Mouse (Mus musculus) adrenal gland (tissue): ENCODE data around the gene Lcn12.

Source experiments
- intact Hi-C: fragments of 180-260 bp; cut with DNase I; formaldehyde crosslinking; loops from one replicate; pipeline ENCODE4 v1.15.1; 2025
- long read RNA-seq, 2 experiments: library from polyadenylated mRNA; unstranded; transcript quantifications; one replicate each; pipeline ENCODE4 v2.0.0; 2020; ENCODE audit warnings: borderline replicate concordance in 1 of 2; ENCODE audit not compliant: insufficient replicate concordance in 1 of 2

Gene Lcn12
- long read RNA-seq, experiment 1, result 0 reads
- long read RNA-seq, experiment 2, result 0 reads

GRCm38 (mm10) chr2:25493476-25493961, at the start of gene Lcn12:
Lcn12 (minus strand) TSS chr2:25493911.
- intact Hi-C loops, result no loop called here

- intact Hi-C loops, result no loop called here
These were observed 48.1 kb upstream of the Lcn12 start for GRCm38 (mm10) chr2:25541644-25542367.

GRCm38 (mm10) chr2:25540541-25540948, 46.8 kb upstream of the Lcn12 start:
- intact Hi-C loops, result no loop called here

- intact Hi-C loops, result no loop called here
These were observed 42.8 kb upstream of the Lcn12 start for GRCm38 (mm10) chr2:25536531-25536930.

- intact Hi-C loops, result no loop called here
These were observed 41.1 kb upstream of the Lcn12 start for GRCm38 (mm10) chr2:25534866-25535182.

- intact Hi-C loops, result no loop called here
These were observed 40.6 kb upstream of the Lcn12 start for GRCm38 (mm10) chr2:25534178-25534865.

- intact Hi-C loops, result no loop called here
These were observed 40.0 kb upstream of the Lcn12 start for GRCm38 (mm10) chr2:25533707-25534106.

GRCm38 (mm10) chr2:25526510-25527302, 33.0 kb upstream of the Lcn12 start:
- intact Hi-C loops, result no loop called here

- intact Hi-C loops, result no loop called here
These were observed 16.2 kb upstream of the Lcn12 start for GRCm38 (mm10) chr2:25509912-25510311.

- intact Hi-C loops, result loop anchor here (2.0 kb wide), 1 partner anchor 44 kb away; no protein-coding TSS in a partner anchor
These were observed 13.3 kb upstream of the Lcn12 start for GRCm38 (mm10) chr2:25506964-25507363.

- intact Hi-C loops, result loop anchor here (2.0 kb wide), 1 partner anchor 45 kb away; no protein-coding TSS in a partner anchor
These were observed 12.1 kb upstream of the Lcn12 start for GRCm38 (mm10) chr2:25505860-25506259.

- intact Hi-C loops, result no loop called here
These were observed 11.3 kb upstream of the Lcn12 start for GRCm38 (mm10) chr2:25505000-25505399.

GRCm38 (mm10) chr2:25504538-25504937, 10.8 kb upstream of the Lcn12 start:
- intact Hi-C loops, result no loop called here

- intact Hi-C loops, result no loop called here
These were observed 9.0 kb upstream of the Lcn12 start for GRCm38 (mm10) chr2:25502726-25503125.

- intact Hi-C loops, result no loop called here
These were observed 8.1 kb upstream of the Lcn12 start, which contains the start of gene C8g for GRCm38 (mm10) chr2:25501593-25502486. C8g (minus strand) TSS chr2:25501719.

GRCm38 (mm10) chr2:25500576-25501405, 7.1 kb upstream of the Lcn12 start, which contains the start of gene Fbxw5:
Fbxw5 (plus strand) TSS chr2:25500750.
- intact Hi-C loops, result no loop called here

GRCm38 (mm10) chr2:25500071-25500575, 6.4 kb upstream of the Lcn12 start:
- intact Hi-C loops, result no loop called here

GRCm38 (mm10) chr2:25498622-25499478, 5.1 kb upstream of the Lcn12 start:
- intact Hi-C loops, result loop anchor here (5.0 kb wide), 1 partner anchor 77 kb away; the partner anchor contains the start of gene Fut7
